Mouse (Mus musculus) CD4-positive, CD25-positive, alpha-beta regulatory T cell, adult 2 months (primary cell): ENCODE data around the gene Abhd14b.
"Not testable (repeated sequence)": the region's sequence is repeated elsewhere in the genome, so short reads cannot be mapped to it uniquely, and the experiment has no call there.

Experiments
- DNase-seq: peaks from one replicate; pipeline ENCODE4 v3.0.0-alpha.2; 2012; ENCODE audit warnings: low read depth, low spot score

Gene Abhd14b

DNA sequence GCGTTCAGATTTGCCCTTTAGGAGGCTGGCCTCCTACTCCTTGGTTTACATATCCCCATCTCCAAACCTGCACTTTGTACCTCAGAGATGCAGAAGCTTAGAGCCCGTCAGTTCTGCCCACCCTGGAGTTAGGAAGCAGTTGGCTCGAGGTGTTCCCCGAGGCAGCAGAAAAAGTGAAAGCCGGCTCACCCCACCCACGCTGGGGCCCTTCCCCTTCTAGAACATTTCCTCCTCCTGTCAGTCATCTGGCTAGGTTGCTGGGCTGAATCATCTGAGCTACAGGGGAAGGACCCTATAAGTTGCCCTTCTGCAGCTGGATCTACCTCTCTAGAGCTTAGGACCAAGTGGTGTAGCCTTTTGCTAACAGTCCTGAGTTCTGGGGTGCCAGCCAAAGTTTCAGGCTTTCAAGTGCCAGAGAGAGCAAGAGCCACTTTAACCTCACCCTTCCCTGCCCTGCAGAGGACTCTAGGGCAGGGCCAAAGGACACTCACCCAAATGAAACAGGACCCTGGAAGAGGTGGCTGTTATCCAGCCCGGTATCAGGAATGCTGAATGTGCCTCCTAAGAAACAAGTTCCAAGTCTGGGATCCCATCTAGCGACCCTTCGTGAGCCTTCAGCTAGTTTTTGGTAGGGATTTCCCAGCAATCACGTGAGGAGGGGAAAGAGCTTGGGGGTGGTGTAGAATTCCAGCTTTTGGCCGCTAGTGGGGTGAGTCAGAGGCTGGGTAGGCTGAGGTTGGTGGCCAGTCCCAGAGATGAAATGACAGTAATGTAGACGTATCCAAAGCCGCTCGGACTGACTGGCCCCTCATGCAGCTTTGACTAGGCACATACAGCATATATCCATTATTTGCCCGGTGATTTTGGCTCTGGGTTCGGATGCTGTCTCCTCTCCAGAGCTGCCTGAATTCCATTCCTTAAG is 29.0 kb downstream of the Abhd14b start:
- peak; percentile 78 for DNase-seq

DNA sequence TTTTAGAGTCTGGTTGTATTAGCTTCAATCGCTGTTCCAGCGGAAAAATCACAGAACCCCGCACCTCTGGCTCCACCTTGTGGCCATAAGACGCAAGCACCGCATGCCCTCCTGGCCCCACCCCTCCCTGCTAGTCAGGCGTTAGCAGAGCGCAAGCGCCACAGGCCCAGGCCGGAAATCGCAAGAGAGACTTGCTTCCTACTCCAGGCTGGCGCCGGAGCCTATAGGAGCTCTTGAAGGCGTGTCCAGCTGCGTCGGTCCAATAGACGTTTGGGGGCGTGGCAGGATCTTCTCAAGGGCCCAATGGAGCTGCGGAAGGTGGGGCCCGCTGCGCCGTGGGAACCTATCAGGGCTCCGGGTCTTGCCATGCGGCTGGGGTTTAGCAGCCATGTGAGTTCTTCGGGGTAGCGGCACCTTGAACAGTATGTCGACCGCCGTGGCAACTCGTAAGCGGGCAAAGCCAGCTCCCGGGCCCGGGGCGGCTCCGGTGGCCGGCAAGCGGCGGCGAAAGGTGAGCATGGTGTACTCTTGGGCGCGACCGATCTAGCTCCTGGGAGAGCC is 29.7 kb downstream of the Abhd14b start, which contains the start of gene Parp3:
Parp3 (minus strand) TSS at position 26 of the 561 bp plus-strand sequence.
- peak; percentile 100 for DNase-seq

- peak; percentile 32 for DNase-seq
These were observed 30.4 kb downstream of the Abhd14b start for GRCm38 (mm10) chr9:106477649-106478048.

- DNase-seq, result no peak
These were observed 30.8 kb downstream of the Abhd14b start for GRCm38 (mm10) chr9:106478101-106478500.

GRCm38 (mm10) chr9:106480541-106480940 is 33.3 kb downstream of the Abhd14b start:
- DNase-seq, result no peak

DNA sequence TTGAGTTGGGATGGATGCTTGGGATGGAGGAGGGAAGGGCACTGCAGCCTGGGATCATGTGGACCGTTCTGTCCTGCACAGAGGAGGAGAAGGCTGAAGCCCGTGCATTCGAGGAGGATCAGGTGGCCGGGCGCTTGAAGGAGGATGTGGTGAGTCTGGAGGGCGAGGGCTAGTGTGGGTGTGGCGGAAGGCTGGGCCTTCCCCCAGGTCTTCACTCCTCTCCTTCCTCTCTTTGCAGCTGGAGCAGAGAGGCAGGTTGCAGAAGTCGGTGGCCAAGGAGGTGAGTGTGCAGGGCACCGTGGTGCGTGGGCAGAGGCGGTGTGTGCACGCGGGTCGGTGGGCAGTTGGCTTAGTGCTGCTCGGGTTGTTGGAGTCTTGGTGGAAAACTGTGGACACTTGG is 33.8 kb downstream of the Abhd14b start:
- DNase-seq, result no peak

DNA sequence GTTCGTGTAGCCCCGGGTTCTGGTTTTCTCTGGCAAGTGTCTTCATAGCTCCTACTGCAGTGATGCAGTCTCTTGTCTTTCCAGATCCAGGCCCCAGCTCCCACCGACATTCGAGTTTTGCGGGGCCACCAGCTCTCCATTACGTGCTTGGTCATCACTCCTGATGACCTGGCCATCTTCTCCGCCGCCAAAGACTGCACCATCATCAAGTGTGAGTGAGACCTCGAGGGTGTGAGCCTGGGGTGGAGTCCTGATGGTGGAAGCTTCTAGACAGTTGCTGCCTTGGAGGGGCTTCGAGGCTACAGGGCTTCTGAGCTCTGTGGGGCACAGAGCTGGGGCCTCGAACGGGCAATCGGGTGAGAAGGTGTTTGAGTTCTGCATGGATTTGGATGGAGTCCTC is 34.4 kb downstream of the Abhd14b start:
- no peak for DNase-seq

- no peak for DNase-seq
These were observed 35.4 kb downstream of the Abhd14b start for GRCm38 (mm10) chr9:106482578-106483115.

GRCm38 (mm10) chr9:106483136-106483535 is 35.9 kb downstream of the Abhd14b start:
- DNase-seq, result no peak

DNA sequence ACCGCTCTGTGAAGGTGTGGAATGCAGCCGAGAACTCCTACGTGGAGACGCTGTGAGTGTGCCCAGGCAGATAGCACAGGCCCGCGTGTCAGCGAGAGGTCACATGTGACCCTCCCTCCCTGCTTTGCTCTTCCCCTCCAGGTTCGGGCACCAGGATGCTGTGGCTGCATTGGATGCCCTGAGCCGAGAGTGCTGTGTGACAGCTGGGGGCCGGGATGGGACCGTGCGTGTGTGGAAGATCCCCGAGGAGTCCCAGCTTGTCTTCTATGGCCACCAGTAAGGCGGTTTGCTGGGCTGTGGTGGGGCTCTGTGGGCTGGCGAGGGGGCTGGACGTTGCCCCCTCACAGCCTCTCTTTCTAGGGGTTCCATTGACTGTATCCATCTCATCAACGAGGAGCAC is 36.3 kb downstream of the Abhd14b start:
- DNase-seq, result no peak

- no peak for DNase-seq
These were observed 37.8 kb downstream of the Abhd14b start for GRCm38 (mm10) chr9:106485076-106485475.

- DNase-seq, result not testable (repeated sequence)
These were observed 40.3 kb downstream of the Abhd14b start for GRCm38 (mm10) chr9:106487602-106488001.

DNA sequence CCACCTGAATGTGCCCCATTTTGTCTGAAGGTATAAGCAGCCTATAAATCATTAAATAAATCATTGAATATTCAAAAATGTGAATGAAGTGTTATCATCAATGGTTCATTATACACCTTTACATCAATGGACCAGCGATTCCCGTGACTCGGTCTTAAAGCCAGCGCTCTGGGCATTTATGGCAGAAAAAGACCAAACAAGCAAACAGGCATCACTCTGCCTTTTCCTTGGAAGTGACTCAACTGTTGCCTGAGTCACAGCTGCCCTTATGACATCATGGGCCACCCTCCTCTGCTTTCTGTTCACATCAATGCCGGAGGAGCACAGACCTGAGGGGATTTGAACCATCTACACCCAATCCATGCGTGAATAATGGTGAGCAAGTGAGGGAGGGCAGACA is 52.4 kb downstream of the Abhd14b start, which contains the start of gene Iqcf1:
Iqcf1 (plus strand) TSS at position 301 of the 400 bp plus-strand sequence.
- DNase-seq, result no peak

DNA sequence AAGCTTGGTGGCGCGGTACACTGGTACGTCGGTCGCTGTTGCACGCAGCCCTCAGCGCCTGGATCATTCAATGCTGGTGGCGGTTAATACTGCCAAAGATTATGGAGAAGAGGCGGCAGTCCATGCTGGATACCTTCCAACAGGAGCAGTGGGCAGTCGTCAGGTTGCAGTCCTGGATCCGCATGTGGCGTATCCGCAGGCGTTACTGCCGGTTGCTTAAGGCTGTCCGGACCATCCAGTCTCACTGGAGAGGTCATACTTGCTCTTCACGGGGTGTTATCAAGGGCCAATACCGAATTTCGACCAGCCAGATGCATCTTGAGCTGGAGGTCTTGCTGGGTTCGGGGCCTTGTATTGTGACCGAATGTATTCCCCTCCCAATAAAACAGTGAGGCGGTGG is 54.6 kb downstream of the Abhd14b start:
- no peak for DNase-seq
